Mouse (Mus musculus): ENCODE results near the gene Rarg.
A peak's percentile ranks its signal among the peaks of the same experiment; 100 is the strongest.

The Rarg gene

GRCm38 (mm10) chr15:102257202-102258075, at the start of gene Rarg:
Gene Rarg (minus strand): TSS chr15:102257517.
- peak; percentile 57 for DNase-seq (ENCODE audit: low spot score)

GRCm38 (mm10) chr15:102302542-102302941, 45.2 kb upstream of the Rarg start:
- no peak for DNase-seq (ENCODE audit: low spot score)

GRCm38 (mm10) chr15:102296368-102297006, 39.2 kb upstream of the Rarg start:
- no peak for DNase-seq (ENCODE audit: low spot score)

- DNase-seq (ENCODE audit: low spot score): peak; percentile 88
Measured at GRCm38 (mm10) chr15:102295633-102296367, 38.5 kb upstream of the Rarg start, which contains the start of gene Espl1. Gene Espl1 (plus strand): TSS chr15:102296266.

GRCm38 (mm10) chr15:102287395-102287794, 30.1 kb upstream of the Rarg start:
- DNase-seq (ENCODE audit: low spot score): no peak

GRCm38 (mm10) chr15:102283648-102284047, 26.3 kb upstream of the Rarg start:
- no peak for DNase-seq (ENCODE audit: low spot score)

- DNase-seq (ENCODE audit: low spot score): no peak
Measured at GRCm38 (mm10) chr15:102282463-102283292, 25.4 kb upstream of the Rarg start.

GRCm38 (mm10) chr15:102280623-102281022, 23.3 kb upstream of the Rarg start:
- DNase-seq (ENCODE audit: low spot score): no peak

- DNase-seq (ENCODE audit: low spot score): no peak
Measured at GRCm38 (mm10) chr15:102279783-102280520, 22.6 kb upstream of the Rarg start.

- DNase-seq (ENCODE audit: low spot score): peak; percentile 77
Measured at GRCm38 (mm10) chr15:102279092-102279782, 21.9 kb upstream of the Rarg start, which contains the start of gene Mfsd5. Gene Mfsd5 (plus strand): TSS chr15:102279454.

- DNase-seq (ENCODE audit: low spot score): no peak
Measured at GRCm38 (mm10) chr15:102278726-102279091, 21.4 kb upstream of the Rarg start.

GRCm38 (mm10) chr15:102273982-102274716, 16.8 kb upstream of the Rarg start:
- DNase-seq (ENCODE audit: low spot score): no peak

GRCm38 (mm10) chr15:102271441-102271840, 14.1 kb upstream of the Rarg start:
- no peak for DNase-seq (ENCODE audit: low spot score)

GRCm38 (mm10) chr15:102270274-102270960, 13.1 kb upstream of the Rarg start, which contains the start of gene Gm9918:
Gene Gm9918 (plus strand): TSS chr15:102270563.
- DNase-seq (ENCODE audit: low spot score): no peak

- no peak for DNase-seq (ENCODE audit: low spot score)
Measured at GRCm38 (mm10) chr15:102265548-102265947, 8.2 kb upstream of the Rarg start.

- no peak for DNase-seq (ENCODE audit: low spot score)
Measured at GRCm38 (mm10) chr15:102263037-102263436, 5.7 kb upstream of the Rarg start.

- no peak for DNase-seq (ENCODE audit: low spot score)
Measured at GRCm38 (mm10) chr15:102262582-102262981, 5.3 kb upstream of the Rarg start.

GRCm38 (mm10) chr15:102258581-102259253, 1.4 kb upstream of the Rarg start:
- DNase-seq (ENCODE audit: low spot score): no peak

Data from ovary, adult 18-20 months (tissue).